Mouse (Mus musculus) forebrain, embryonic 15.5 days (tissue): Measurements from ENCODE around the gene Rtbdn. TPM values are rescaled to one million over a fixed set of nuclear protein-coding genes. Genes with fewer than 3 reads are reported as not detected.
A peak's percentile ranks its signal among the peaks of the same experiment; 100 is the strongest.

ENCODE experiments used
- ATAC-seq: fragments of 200-750 bp; cut with Nextera tagmentation; replicated peaks from 2 replicates; pipeline ENCODE4 v1.8.0; 2017; ENCODE audit warnings: mild to moderate bottlenecking, moderate TSS enrichment, moderate library complexity
- H3K27ac ChIP-seq: fragments of 300-500 bp; sonication (generic); replicated peaks from 2 replicates; pipeline ENCODE4 v1.5.1; 2015; ENCODE audit warnings: mild to moderate bottlenecking, inconsistent platforms
- H3K27me3 ChIP-seq: fragments of 300-500 bp; sonication (generic); 2 replicates; pipeline ENCODE4 v1.6.1; 2015; ENCODE audit warnings: inconsistent platforms
- H3K36me3 ChIP-seq: fragments of 300-500 bp; sonication (generic); 2 replicates; pipeline ENCODE4 v1.6.1; 2015; ENCODE audit warnings: mild to moderate bottlenecking, inconsistent platforms
- H3K4me1 ChIP-seq: fragments of 300-500 bp; sonication (generic); 2 replicates; pipeline ENCODE4 v1.6.1; 2015; ENCODE audit warnings: inconsistent platforms
- H3K4me2 ChIP-seq: fragments of 300-500 bp; sonication (generic); replicated peaks from 2 replicates; pipeline ENCODE4 v1.6.1; 2015; ENCODE audit warnings: mild to moderate bottlenecking, inconsistent platforms
- H3K4me3 ChIP-seq: fragments of 300-500 bp; sonication (generic); 2 replicates; pipeline ENCODE4 v1.5.1; 2015; ENCODE audit warnings: mild to moderate bottlenecking, inconsistent platforms
- H3K9ac ChIP-seq: fragments of 300-500 bp; sonication (generic); replicated peaks from 2 replicates; pipeline ENCODE4 v1.6.1; 2015; ENCODE audit warnings: mild to moderate bottlenecking, inconsistent platforms
- H3K9me3 ChIP-seq: fragments of 300-500 bp; sonication (generic); 2 replicates; pipeline ENCODE4 v1.6.1; 2016; ENCODE audit warnings: inconsistent platforms
- WGBS: fragments of 180-500 bp; shearing (Covaris S2); methylation state at CpG from one replicate; pipeline ENCODE4 v1.1.7; 2015; ENCODE audit warnings: mixed read lengths; 5-methylcytosine and 5-hydroxymethylcytosine counted together
- polyA plus RNA-seq: library from polyadenylated mRNA; unstranded; fragments of >200 nt; fragmentation: Nextera tagmentation; extraction: Ambion mirVana; gene quantifications from 2 replicates; pipeline ENCODE4 v1.2.1, GENCODE M21; 2015

Rtbdn gene
- polyA plus RNA-seq, 1 experiment from 2014 or later, result 2.0 TPM

DNA sequence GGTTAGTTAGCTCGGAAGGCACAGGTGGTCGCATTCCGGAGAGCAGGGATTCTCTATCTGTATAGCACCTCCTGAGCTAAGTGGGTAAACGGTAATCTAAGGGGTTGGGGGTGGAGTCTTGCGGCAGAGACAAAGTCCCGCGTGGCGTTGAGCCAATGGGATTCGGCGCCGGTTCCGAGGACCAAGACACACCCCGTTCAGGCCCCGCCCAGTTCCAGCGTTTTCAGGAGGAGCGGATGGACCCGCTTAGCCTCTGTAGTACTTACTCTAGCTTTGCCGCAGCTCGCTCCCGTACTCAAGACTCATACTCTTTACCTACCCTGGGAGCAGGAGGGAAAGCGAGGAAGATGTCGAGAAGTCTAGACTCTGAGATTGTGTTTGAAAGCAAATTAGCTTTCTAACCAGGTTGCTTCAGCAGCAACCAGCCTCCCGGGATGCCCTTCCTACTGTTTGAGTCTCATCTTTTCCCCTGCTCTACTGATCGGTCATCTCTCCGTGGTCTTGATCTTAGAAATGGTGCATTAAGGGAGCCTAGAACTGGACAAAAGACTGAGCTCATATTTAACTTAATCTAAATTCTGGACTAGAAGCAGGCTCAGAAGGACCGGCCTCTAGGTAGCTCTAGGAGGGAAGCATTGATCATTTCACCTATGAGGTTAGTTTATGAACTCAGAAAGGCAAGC, 2.2 kb upstream of the Rtbdn start:
- Histone ChIP-seq H3K4me2 (peak overlapping the region; percentile 78), H3K36me3 (no peaks in the 10 kb centered on the region), H3K27me3 (peaks cover 40% of the 10 kb centered on the region), H3K9ac (peak overlapping the region; percentile 70; the same call in 1 of the 2 replicates), H3K4me1 (peaks cover 29% of the 10 kb centered on the region), H3K9me3 (no peaks in the 10 kb centered on the region), H3K4me3 (peak overlapping the region; percentile 63), H3K27ac (no peak overlapping the region)
- ATAC-seq, result peak; percentile 19; the same call in 1 of the 2 replicates
- WGBS, result under 1% methylated on average over 26 of the region's 26 CpGs

GRCm38 (mm10) chr8:84945235-84945632, 1.6 kb upstream of the Rtbdn start:
- Histone ChIP-seq H3K4me2 (peak overlapping the region; percentile 78), H3K9ac (peak overlapping the region; percentile 70), H3K4me3 (peak overlapping the region; percentile 63), H3K4me1 (peaks cover 29% of the 10 kb centered on the region), H3K36me3 (no peaks in the 10 kb centered on the region), H3K9me3 (no peaks in the 10 kb centered on the region), H3K27ac (peak overlapping the region; percentile 46; the same call in 1 of the 2 replicates), H3K27me3 (peaks cover 46% of the 10 kb centered on the region)
- peak; percentile 60 for ATAC-seq
- WGBS, result 2% methylated on average over 11 of the region's 11 CpGs

GRCm38 (mm10) chr8:84945633-84946527, 911 bp upstream of the Rtbdn start:
- Histone ChIP-seq H3K36me3 (no peaks in the 10 kb centered on the region), H3K9ac (peak overlapping the region; percentile 70), H3K4me2 (peak overlapping the region; percentile 78), H3K4me1 (peaks cover 29% of the 10 kb centered on the region), H3K9me3 (no peaks in the 10 kb centered on the region), H3K27me3 (peaks cover 53% of the 10 kb centered on the region), H3K4me3 (peak overlapping the region; percentile 63), H3K27ac (peak overlapping the region; percentile 46)
- 1% methylated on average over 35 of the region's 67 CpGs for WGBS
- peak; percentile 62 for ATAC-seq

DNA sequence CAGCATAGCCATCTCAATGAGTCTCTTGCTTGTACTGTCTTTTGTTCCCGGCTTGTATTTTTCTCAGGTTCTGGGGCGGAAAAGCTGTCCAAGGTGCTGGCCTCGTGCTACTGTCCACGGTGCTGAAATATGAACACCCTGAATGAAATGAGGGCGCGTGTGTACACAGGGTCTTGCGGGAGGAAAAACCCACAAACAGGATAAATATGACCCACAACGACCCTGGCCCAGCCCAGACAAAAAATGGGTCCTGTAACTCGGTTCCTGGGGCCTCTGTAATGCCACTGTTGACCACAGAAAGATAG, 402 bp downstream of the Rtbdn start:
- WGBS, result 9% methylated on average over 9 of the region's 9 CpGs
- ATAC-seq, result no peak
- Histone ChIP-seq H3K4me2 (peak overlapping the region; percentile 78), H3K4me1 (peaks cover 29% of the 10 kb centered on the region), H3K4me3 (peak overlapping the region; percentile 63), H3K27ac (0 out of 2 replicates have a peak overlapping the region, but pooled peaks have one; percentile 46), H3K9me3 (no peaks in the 10 kb centered on the region), H3K36me3 (no peaks in the 10 kb centered on the region), H3K9ac (no peak overlapping the region), H3K27me3 (peaks cover 54% of the 10 kb centered on the region)

DNA sequence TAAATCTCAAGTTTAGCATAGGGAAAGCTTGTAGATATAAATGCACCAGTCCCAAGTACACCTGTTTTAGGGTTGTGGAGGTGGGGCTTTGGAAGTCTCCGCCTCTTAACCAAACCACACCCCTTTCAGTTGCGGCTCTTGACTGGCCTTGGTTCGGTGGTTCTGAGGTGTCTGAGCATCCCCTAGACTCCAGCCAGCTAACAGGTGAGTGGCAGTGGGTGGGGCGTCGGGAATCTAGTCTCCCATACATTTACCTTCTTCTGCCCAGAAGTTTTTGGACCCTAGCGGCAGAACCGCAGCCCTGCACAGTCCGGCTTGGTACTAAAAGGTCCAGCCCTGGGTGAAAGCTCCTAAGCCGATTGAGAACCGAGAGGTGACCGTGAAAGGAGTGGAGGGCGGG, 3.0 kb downstream of the Rtbdn start:
- WGBS, result 16% methylated on average over 12 of the region's 12 CpGs
- Histone ChIP-seq H3K4me1 (peaks cover 22% of the 10 kb centered on the region), H3K9ac (no peak overlapping the region), H3K36me3 (no peaks in the 10 kb centered on the region), H3K4me2 (no peak overlapping the region), H3K4me3 (no peak overlapping the region), H3K27ac (no peak overlapping the region), H3K9me3 (no peaks in the 10 kb centered on the region), H3K27me3 (peaks cover 39% of the 10 kb centered on the region)
- ATAC-seq, result no peak

DNA sequence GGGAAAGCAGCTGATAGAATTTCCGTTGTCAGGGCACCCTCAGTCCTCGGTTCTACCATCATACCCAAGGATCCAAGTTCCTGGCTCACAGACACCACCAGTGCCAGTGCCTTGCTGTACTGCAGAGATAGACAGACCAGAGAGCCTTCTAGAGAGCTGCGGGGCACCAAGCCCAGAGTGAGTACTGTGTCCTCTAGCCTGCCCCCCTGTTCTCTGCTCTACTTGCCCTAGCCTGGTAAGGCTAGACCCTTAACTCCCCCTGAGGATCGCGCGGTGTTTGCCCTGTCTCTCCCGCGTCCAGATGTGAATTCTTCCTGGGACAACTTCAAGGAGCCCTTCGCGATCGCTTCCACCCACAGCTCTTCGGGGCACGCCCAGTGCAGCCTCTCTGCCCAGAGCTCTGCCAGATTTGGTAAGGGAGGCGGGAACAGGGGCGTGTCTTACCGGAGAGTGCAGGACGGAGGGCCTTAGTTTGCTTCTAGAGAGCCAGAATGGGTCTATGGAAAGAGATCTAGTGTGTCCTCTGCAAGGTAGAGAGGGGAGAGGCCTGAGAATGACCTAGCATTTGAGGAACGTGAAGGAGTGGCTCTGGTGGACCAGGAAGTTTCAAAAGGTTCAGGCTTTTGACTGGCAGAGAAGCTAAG, 5.9 kb downstream of the Rtbdn start:
- Histone ChIP-seq H3K27ac (no peak overlapping the region), H3K36me3 (0 out of 2 replicates have a peak, but pooled peaks cover 6% of the 10 kb centered on the region), H3K9ac (no peak overlapping the region), H3K27me3 (peaks cover 21% of the 10 kb centered on the region; the same call in 1 of the 2 replicates), H3K4me3 (no peak overlapping the region), H3K4me2 (no peak overlapping the region), H3K4me1 (no peaks in the 10 kb centered on the region), H3K9me3 (no peaks in the 10 kb centered on the region)
- WGBS, result 10% methylated on average over 18 of the region's 18 CpGs
- ATAC-seq, result no peak

DNA sequence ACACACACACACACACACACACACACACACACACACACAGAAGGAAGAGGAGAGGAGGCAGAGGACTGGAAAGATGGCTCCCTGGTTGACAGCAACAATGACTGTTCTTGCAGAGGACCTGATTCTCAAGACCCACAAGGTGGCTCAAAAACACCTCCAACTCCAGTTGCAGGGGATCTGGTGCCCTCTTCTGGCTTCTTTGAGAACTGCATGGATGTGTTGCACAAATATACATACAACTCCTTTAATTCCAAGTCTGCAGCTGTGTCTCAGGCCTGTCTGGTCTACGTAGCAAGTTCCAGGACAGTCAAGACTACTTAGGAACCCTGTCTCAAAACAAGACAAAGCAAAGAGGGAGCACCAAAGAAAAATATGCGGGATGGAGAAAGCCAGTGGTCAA, 10.0 kb downstream of the Rtbdn start:
- 39% methylated on average over 2 of the region's 2 CpGs for WGBS
- ATAC-seq, result 0 out of 2 replicates have a peak, but pooled peaks have one; percentile 27

GRCm38 (mm10) chr8:84959811-84960210, 13.0 kb downstream of the Rtbdn start:
- Histone ChIP-seq H3K9me3 (no peaks in the 10 kb centered on the region), H3K4me2 (no peak overlapping the region), H3K36me3 (peaks cover 10% of the 10 kb centered on the region; the same call in 1 of the 2 replicates), H3K4me1 (peaks cover 5% of the 10 kb centered on the region), H3K27ac (no peak overlapping the region), H3K27me3 (no peaks in the 10 kb centered on the region), H3K9ac (no peak overlapping the region), H3K4me3 (no peak overlapping the region)
- 94% methylated on average over 7 of the region's 7 CpGs for WGBS
- ATAC-seq, result no peak

More for the DNA sequence above, 10.0 kb downstream of the Rtbdn start:
- Histone ChIP-seq H3K27ac (no peak overlapping the region), H3K27me3 (no peaks in the 10 kb centered on the region), H3K4me3 (no peak overlapping the region), H3K4me2 (no peak overlapping the region), H3K9ac (no peak overlapping the region), H3K4me1 (no peaks in the 10 kb centered on the region), H3K9me3 (no peaks in the 10 kb centered on the region), H3K36me3 (peaks cover 10% of the 10 kb centered on the region; the same call in 1 of the 2 replicates)

GRCm38 (mm10) chr8:84963952-84964351, 17.2 kb downstream of the Rtbdn start:
- WGBS, result 90% methylated on average over 4 of the region's 4 CpGs
- H3K27ac ChIP-seq, result no peak overlapping the region

GRCm38 (mm10) chr8:84965731-84966291, 19.0 kb downstream of the Rtbdn start:
- under 1% methylated on average over 41 of the region's 41 CpGs for WGBS
- H3K9ac ChIP-seq, result peak overlapping the region; percentile 63
- peak; percentile 88 for ATAC-seq
- H3K4me1 ChIP-seq, result peaks cover 34% of the 10 kb centered on the region
- H3K27me3 ChIP-seq, result no peaks in the 10 kb centered on the region
- H3K4me3 ChIP-seq, result peak overlapping the region; percentile 56
- peak overlapping the region; percentile 81 for H3K4me2 ChIP-seq
- H3K9me3 ChIP-seq, result no peaks in the 10 kb centered on the region
- no peaks in the 10 kb centered on the region; the same call in 1 of the 2 replicates for H3K36me3 ChIP-seq
- peak overlapping the region; percentile 78 for H3K27ac ChIP-seq

More at GRCm38 (mm10) chr8:84963952-84964351, 17.2 kb downstream of the Rtbdn start:
- Histone ChIP-seq H3K4me2 (no peak overlapping the region), H3K36me3 (no peaks in the 10 kb centered on the region; the same call in 1 of the 2 replicates), H3K9ac (no peak overlapping the region), H3K9me3 (no peaks in the 10 kb centered on the region), H3K4me3 (no peak overlapping the region), H3K27me3 (no peaks in the 10 kb centered on the region), H3K4me1 (peaks cover 29% of the 10 kb centered on the region)
- ATAC-seq, result no peak

DNA sequence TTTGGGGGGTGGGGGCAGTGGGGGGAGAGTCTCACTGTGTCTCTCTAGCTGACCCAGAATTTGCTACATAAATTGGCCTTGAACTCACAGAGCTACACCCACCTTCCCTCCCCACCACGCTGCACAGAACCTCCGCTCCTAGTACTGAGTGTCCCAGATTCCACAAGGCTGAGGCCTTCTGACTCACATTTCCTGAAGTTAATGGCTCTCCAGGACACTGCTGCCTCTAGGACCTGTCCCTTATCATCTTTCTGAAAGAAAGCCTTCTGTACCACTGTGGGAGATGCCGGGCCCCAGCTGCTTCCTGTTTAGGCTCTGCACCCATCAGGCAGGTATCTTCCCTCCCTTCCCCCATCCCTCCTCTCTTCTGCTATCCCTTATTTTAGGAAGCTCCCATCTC, 19.8 kb downstream of the Rtbdn start:
- Histone ChIP-seq H3K4me3 (no peak overlapping the region), H3K4me2 (no peak overlapping the region), H3K9ac (no peak overlapping the region), H3K9me3 (no peaks in the 10 kb centered on the region), H3K27me3 (no peaks in the 10 kb centered on the region), H3K27ac (no peak overlapping the region), H3K36me3 (peaks cover 7% of the 10 kb centered on the region), H3K4me1 (peaks cover 42% of the 10 kb centered on the region)
- 57% methylated on average over 3 of the region's 3 CpGs for WGBS
- ATAC-seq, result 0 out of 2 replicates have a peak, but pooled peaks have one; percentile 2
